ENCODE assay signal across 13 mouse cellular contexts in the genomic region with DNA sequence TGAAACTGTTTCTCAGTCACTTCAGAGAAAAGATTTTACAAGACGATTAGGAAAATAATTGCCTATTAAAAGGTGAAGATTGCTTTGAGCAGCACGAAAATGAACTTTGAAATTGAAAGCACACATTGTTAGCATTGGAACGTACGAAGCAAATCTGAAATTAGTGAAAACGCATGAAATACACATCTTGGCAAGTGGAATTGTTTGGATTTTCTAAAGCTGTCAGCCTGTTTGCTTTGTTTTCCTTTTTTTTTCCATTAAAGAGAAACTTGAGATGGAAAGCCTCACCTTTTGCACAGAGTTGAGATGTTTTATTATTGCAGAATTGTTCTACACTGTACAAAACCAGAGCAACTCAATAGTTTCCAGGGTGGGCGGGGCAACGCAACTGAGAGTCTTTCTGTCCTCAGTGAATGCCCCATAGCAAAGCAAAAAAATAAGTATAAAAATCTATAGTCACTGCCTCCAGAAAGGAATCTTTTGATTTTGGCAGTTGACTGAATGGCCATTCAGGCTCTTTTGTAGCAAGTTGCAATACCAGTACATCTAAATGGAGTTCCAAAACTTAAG.
DNase-seq lines count a peak whose midpoint lies in the region; ATAC-seq and TF ChIP-seq lines count a peak whose summit lies in the region.
"Had no signal": no experiment of that assay in that cellular context is flagged by ENCODE, and none has a peak within 500 bp of the region (broad histone marks: within the 10 kb centered on the region; RNA-seq: fewer than 3 reads in every experiment).

No protein-coding gene starts in this region.

- H3K4me2 ChIP-seq in forebrain, embryonic 11.5 days (ENCODE audit: low read depth, low read length, severe bottlenecking): peak overlapping the region; percentile 15; the same call in 1 of the 2 replicates
- peak overlapping the region; percentile 17 for H3K4me2 ChIP-seq in hindbrain, embryonic 14.5 days (replicated peaks)
- peak overlapping the region; percentile 29 for H3K4me2 ChIP-seq in neural tube, embryonic 13.5 days
- H3K4me2 ChIP-seq: liver, embryonic 12.5 days had no signal

- DNase-seq in left cerebral cortex, adult 2 months (ENCODE audit: extremely low spot score in 1 of 2, low spot score in 2 of 2): no peak
- DNase-seq in left cerebral cortex, postnatal 4 days: no peak
- no peak for DNase-seq in forebrain, embryonic 11.5 days (ENCODE audit: low spot score)
- no peak for DNase-seq in hindbrain, embryonic 14.5 days (ENCODE audit: low spot score)
- DNase-seq in urinary bladder, postnatal 25 days (ENCODE audit: low spot score): no peak
- no peak for DNase-seq in heart, adult 2 months
- DNase-seq in cerebellum, postnatal 25 days: no peak
- DNase-seq: adrenal gland, adult 8-10 months; cerebellum, adult 2 months; heart, postnatal 10 days had no signal

- H3K9ac ChIP-seq in forebrain, embryonic 11.5 days (ENCODE audit: low read length): no peak overlapping the region
- 0 out of 2 replicates have a peak overlapping the region, but pooled peaks have one; percentile 34 for H3K9ac ChIP-seq in hindbrain, embryonic 14.5 days
- H3K9ac ChIP-seq in neural tube, embryonic 13.5 days: peak overlapping the region; percentile 23; the same call in 1 of the 2 replicates
- no peak overlapping the region for H3K9ac ChIP-seq in heart, adult 2 months (ENCODE audit: low read depth, low read length)
- H3K9ac ChIP-seq: liver, embryonic 12.5 days had no signal

- no peak for TF ChIP-seq EP300 in heart, adult 2 months (IDR thresholded peaks at IDR 0.05; ENCODE audit: insufficient read depth, low read depth, low read length)

- ATAC-seq in forebrain, embryonic 11.5 days (replicated peaks; ENCODE audit: low FRiP score): no peak
- ATAC-seq in hindbrain, embryonic 14.5 days (ENCODE audit: low FRiP score): no peak
- no peak for ATAC-seq in neural tube, embryonic 13.5 days (ENCODE audit: low read depth)
- ATAC-seq: liver, embryonic 12.5 days had no signal

- H3K27ac ChIP-seq in left cerebral cortex, adult 2 months: peak overlapping the region; percentile 2; the same call in 1 of the 2 replicates
- H3K27ac ChIP-seq in forebrain, embryonic 11.5 days (ENCODE audit: low read depth, low read length): peak overlapping the region; percentile 62; the same call in 1 of the 2 replicates
- H3K27ac ChIP-seq in hindbrain, embryonic 14.5 days: peak overlapping the region; percentile 75
- H3K27ac ChIP-seq in neural tube, embryonic 13.5 days (replicated peaks): peak overlapping the region; percentile 79
- no peak overlapping the region for H3K27ac ChIP-seq in heart, adult 2 months
- H3K27ac ChIP-seq: liver, embryonic 12.5 days; macrophage had no signal

- peaks cover 1% of the 10 kb centered on the region; the same call in 1 of the 2 replicates for H3K79me2 ChIP-seq in heart, adult 2 months (replicated peaks; ENCODE audit: control insufficient read depth, insufficient read depth, low read length)

- H3K9me3 ChIP-seq in forebrain, embryonic 11.5 days (ENCODE audit: control insufficient read depth, low read length): no peaks in the 10 kb centered on the region
- no peaks in the 10 kb centered on the region for H3K9me3 ChIP-seq in hindbrain, embryonic 14.5 days (ENCODE audit: control insufficient read depth, low read length)
- no peaks in the 10 kb centered on the region for H3K9me3 ChIP-seq in neural tube, embryonic 13.5 days
- H3K9me3 ChIP-seq: liver, embryonic 12.5 days had no signal

- intact Hi-C loops in left cerebral cortex, adult 2 months (cut with DNase I): loop anchor here (5.0 kb wide), 1 partner anchor 165 kb away; no protein-coding TSS in a partner anchor
- intact Hi-C loops in left cerebral cortex, postnatal 4 days (cut with DNase I): no loop called here
- intact Hi-C loops in heart, adult 2 months (cut with DNase I): no loop called here

- no peaks in the 10 kb centered on the region for H3K36me3 ChIP-seq in forebrain, embryonic 11.5 days (ENCODE audit: control insufficient read depth, insufficient read depth, low read length)
- no peaks in the 10 kb centered on the region for H3K36me3 ChIP-seq in hindbrain, embryonic 14.5 days (replicated peaks; ENCODE audit: control insufficient read depth, insufficient read depth)
- H3K36me3 ChIP-seq in neural tube, embryonic 13.5 days: no peaks in the 10 kb centered on the region
- peaks cover 3% of the 10 kb centered on the region for H3K36me3 ChIP-seq in heart, adult 2 months (ENCODE audit: control insufficient read depth, insufficient read depth, low read length)
- H3K36me3 ChIP-seq: liver, embryonic 12.5 days had no signal

- no peak overlapping the region for H3K4me3 ChIP-seq in left cerebral cortex, adult 2 months
- no peak overlapping the region for H3K4me3 ChIP-seq in forebrain, embryonic 11.5 days (ENCODE audit: low read depth, low read length)
- H3K4me3 ChIP-seq in hindbrain, embryonic 14.5 days (replicated peaks; ENCODE audit: low read length): no peak overlapping the region
- no peak overlapping the region for H3K4me3 ChIP-seq in neural tube, embryonic 13.5 days
- H3K4me3 ChIP-seq in heart, adult 2 months: no peak overlapping the region
- H3K4me3 ChIP-seq: liver, embryonic 12.5 days had no signal

- no peak for TF ChIP-seq POLR2A in heart, adult 2 months (IDR thresholded peaks at IDR 0.05; ENCODE audit: insufficient read depth, low read depth, low read length)

- TF ChIP-seq CTCF in left cerebral cortex, adult 2 months (IDR thresholded peaks at IDR 0.05): no peak
- no peak for TF ChIP-seq CTCF in heart, adult 2 months (IDR thresholded peaks at IDR 0.05)

- H3K4me1 ChIP-seq in forebrain, embryonic 11.5 days (replicated peaks; ENCODE audit: control insufficient read depth, insufficient read depth, low read length): peaks cover 18% of the 10 kb centered on the region; the same call in 1 of the 2 replicates
- H3K4me1 ChIP-seq in hindbrain, embryonic 14.5 days (replicated peaks; ENCODE audit: control insufficient read depth, insufficient read depth, low read length): peaks cover 74% of the 10 kb centered on the region
- H3K4me1 ChIP-seq in neural tube, embryonic 13.5 days (replicated peaks): peaks cover 80% of the 10 kb centered on the region
- peaks cover 4% of the 10 kb centered on the region for H3K4me1 ChIP-seq in heart, adult 2 months (ENCODE audit: control insufficient read depth, insufficient read depth, low read length)

- no peaks in the 10 kb centered on the region for H3K27me3 ChIP-seq in forebrain, embryonic 11.5 days (ENCODE audit: control insufficient read depth, insufficient read depth, low read length)
- H3K27me3 ChIP-seq in hindbrain, embryonic 14.5 days (ENCODE audit: control insufficient read depth, insufficient read depth, low read length): no peaks in the 10 kb centered on the region
- H3K27me3 ChIP-seq in neural tube, embryonic 13.5 days: no peaks in the 10 kb centered on the region
- no peaks in the 10 kb centered on the region for H3K27me3 ChIP-seq in heart, adult 2 months (ENCODE audit: control insufficient read depth, insufficient read depth, low read length)
- H3K27me3 ChIP-seq: liver, embryonic 12.5 days had no signal

- 32% methylated on average over 7 of the region's 7 CpGs for WGBS in forebrain, embryonic 11.5 days
- WGBS in hindbrain, embryonic 14.5 days: 35% methylated on average over 7 of the region's 7 CpGs
- WGBS in neural tube, embryonic 13.5 days: 32% methylated on average over 7 of the region's 7 CpGs
- 90% methylated on average over 7 of the region's 7 CpGs for WGBS in heart, adult 2 months

Comparison
In these comparisons a context has a peak if more than half of its experiments do, and no peak if none do; other contexts are left out.
1. H3K9ac ChIP-seq: peak in hindbrain, embryonic 14.5 days (single experiment) and neural tube, embryonic 13.5 days (single experiment); none in forebrain, embryonic 11.5 days (single experiment) and heart, adult 2 months (single experiment).
2. Peak in every context shown above with its lines, with median percentiles within 50 percentile points of each other: H3K4me2 ChIP-seq.